Mouse (Mus musculus) kidney, adult 8-10 months (tissue): ENCODE data around the gene Rph3al.

Source experiments
- DNase-seq, 2 experiments: peaks; one replicate each; pipeline ENCODE4 v3.0.0; 2022

Gene Rph3al

DNA sequence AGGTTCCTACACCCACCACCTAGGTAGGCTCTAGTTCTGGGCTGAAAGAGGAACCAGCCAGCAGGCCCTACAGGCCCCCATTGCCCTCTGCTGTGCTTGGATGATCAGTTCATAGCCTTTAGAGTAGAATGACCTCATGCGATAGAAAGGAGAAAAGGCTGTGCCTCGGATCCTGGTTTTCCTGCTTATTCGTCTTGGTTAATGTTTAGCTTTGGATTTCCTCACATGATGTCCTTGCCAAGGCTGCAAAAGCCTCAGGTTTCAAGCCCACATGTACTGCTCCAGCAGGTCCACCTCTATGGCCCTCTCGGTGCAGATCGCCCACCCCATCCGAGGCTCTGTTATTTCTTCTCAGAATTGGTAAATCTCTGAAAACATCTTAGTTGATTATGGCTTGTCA is 33.2 kb downstream of the Rph3al start:
- DNase-seq, result peak; percentile 79 to 94

- DNase-seq, result peak in 1 of 2 experiments; percentile 42
These were observed 33.7 kb downstream of the Rph3al start for GRCm38 (mm10) chr11:75904501-75904900.

DNA sequence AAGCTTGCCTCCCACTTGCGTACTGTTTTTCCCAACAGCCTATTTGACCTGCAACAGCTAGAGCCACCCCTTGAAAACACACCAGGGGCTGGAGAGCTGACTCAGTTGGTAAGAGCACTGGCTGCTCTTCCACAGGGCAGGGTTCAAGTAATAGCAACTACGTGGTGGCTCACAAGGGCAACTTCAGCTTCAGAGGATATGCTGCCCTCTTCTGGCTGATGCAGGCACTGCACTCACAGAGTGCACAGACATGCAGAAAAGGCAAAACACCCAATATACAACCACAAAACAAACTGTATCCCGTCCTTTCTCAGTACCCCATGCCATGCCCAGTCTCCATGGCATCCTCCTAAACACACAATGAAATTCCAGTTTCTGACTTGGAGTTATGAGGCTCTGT is 34.7 kb downstream of the Rph3al start:
- peak in 1 of 2 experiments; percentile 54 for DNase-seq

- DNase-seq, result no peak
These were observed 36.9 kb downstream of the Rph3al start for GRCm38 (mm10) chr11:75901339-75901738.

- DNase-seq, result no peak
These were observed 38.6 kb downstream of the Rph3al start for GRCm38 (mm10) chr11:75899676-75900075.

DNA sequence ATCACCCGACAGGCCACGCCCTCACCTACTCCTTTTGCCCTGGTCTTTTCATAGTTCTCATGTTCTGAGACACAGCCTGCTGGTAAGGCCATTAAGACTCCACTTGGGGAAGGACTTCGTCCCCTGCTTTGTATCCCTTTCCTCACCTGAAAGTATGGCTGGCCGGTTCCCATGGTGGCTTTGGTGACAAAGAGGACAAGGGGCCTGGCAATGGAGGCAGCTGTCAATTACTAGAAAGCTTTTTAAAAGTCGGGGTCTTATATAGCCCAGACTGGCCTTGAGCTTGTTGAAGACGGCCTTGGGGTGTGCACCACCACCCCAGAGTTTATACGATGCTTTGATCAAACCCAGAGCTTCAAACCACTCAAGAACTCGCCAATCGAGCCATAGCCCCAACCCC is 39.7 kb downstream of the Rph3al start:
- no peak for DNase-seq

GRCm38 (mm10) chr11:75894791-75895420 is 43.3 kb downstream of the Rph3al start:
- no peak for DNase-seq

DNA sequence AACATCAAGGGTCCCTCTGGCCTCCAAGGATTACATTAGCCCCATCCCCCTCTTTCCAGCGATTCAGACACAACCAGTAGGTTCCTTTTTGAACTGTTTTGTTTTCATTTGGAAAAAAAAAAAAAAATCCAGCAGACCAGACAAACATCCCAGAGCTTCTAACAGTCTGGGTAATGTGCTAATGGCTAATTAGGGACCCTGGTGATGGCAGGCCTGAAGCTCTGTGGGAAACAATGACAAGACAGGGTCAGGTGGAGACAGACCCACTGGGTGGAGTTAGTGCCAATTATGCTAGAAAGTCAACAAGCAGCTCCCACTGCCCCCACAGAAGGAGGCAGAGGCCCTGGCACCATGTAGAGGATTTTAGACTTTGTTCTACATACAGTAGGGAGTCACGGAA is 44.3 kb downstream of the Rph3al start:
- no peak for DNase-seq

DNA sequence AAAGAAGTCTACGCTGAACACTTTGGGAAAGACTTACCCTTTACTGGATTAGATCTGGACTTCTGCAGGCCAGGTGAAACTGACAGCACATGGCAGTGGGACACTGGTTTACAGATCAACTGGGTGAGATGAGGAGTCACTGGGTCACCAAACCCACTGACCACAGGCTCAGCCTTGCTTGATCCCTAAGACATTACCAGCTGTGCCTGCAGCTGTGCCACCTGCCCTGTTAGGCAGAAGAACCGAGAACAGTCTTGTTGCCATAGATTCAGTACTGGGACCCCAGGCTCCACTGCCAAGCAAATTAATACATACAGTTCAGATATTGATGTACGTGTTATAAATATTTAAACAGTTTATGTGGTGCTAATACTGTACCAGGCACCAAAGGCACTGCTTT is 50.9 kb downstream of the Rph3al start:
- no peak for DNase-seq

- no peak for DNase-seq
These were observed 57.0 kb downstream of the Rph3al start for GRCm38 (mm10) chr11:75881234-75881633.

DNA sequence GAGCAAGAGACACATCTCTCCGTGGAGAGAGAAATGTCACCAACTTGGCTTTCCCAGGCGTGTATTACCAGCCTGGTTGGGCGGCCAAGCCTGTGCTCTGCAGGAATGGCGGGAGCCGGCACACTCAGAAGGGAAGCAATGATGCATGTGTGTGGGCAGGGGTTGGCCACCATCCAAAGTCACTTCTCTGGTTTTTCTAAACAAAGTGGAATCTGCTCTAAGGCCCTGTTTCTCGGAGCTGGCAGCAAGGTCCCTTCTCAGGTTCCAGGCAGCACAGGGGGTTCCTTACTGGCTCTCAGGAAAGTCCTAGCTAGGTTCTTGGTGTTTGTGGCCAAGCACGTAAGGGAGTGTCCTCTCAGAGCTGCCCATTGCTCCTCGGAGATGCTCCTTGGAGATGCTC is 58.2 kb downstream of the Rph3al start:
- DNase-seq, result peak; percentile 28

DNA sequence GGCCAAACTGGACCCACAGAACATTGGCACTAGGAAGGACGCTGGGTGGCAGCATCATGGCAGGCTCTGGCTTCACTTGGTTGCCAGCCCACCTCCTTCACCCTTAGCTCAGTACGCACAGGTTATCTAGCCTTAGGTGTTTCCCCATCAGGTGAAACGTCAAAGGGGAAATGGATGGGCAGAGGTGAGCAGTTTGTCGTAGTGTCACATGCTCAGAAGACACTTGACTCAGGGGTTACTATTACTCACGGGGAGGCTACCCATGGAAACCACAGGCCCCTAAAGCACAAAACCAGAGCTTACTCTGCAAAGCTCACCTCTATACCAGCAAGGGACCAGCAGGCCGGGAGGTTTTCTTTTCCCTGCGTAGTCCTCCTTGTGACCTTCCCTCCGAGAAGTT is 59.8 kb downstream of the Rph3al start:
- DNase-seq, result no peak

GRCm38 (mm10) chr11:75876043-75876780 is 62.0 kb downstream of the Rph3al start:
- no peak for DNase-seq

- no peak for DNase-seq
These were observed 66.5 kb downstream of the Rph3al start for GRCm38 (mm10) chr11:75871688-75872087.

GRCm38 (mm10) chr11:75870947-75871346 is 67.3 kb downstream of the Rph3al start:
- DNase-seq, result no peak

- no peak for DNase-seq
These were observed 67.8 kb downstream of the Rph3al start for GRCm38 (mm10) chr11:75870386-75870785.

DNA sequence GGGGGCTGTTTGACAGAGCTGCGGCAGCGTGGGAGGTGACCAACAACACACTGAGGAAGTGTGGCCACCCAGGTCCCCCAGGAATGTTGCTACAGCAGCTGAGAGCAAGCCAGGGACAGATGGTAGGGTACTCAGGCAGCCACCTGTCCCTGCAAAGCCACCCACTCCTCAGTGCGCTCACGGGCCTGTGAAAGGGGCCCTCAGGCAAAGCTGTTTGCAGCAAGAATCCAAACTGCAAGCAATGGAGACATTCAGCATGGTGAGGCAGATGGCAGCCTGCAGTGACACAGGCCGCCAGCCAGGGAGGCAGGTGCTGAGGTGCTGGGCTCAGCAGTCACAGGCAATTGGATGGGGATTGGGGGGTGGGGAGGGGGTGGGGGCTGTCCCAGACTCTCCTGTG is 68.3 kb downstream of the Rph3al start:
- no peak for DNase-seq

DNA sequence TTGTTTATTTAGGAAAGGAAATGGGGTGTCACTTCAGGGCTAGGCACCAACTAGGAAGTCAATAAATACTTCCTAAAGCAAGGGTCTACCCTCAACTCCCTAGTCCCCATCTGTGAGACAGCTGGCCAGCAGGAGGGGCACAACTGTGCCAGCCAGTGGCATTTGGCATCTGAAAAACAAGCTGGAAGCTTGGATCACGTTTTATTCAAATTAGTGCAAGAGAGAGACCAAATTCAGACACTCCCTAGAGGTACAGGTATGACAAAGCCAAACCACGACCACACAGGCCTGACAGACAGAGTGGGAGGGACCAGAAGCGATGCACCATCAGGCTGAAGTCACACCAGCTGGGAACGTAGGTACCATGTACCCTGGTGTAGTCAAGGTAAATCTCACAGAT is 71.4 kb downstream of the Rph3al start:
- no peak for DNase-seq

- no peak for DNase-seq
These were observed 72.4 kb downstream of the Rph3al start for GRCm38 (mm10) chr11:75865859-75866258.

DNA sequence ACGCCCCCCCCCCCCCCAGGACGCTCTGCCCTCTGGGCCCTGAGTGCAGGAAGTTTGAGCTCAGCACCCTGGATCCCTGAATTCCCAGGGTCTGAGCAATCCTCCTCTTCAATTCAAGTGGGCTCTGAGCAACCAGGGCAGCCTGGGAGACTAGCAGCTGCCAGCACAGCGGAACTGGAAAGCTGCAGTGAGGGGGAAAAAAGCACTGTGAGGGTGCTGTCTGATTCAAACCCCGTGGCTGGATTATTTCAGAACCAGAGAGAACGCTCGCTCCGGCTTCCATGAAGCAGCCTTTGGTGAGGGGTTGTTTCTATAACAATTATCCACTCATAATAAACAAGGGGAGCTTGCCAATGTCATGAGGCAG is 73.0 kb downstream of the Rph3al start:
- no peak for DNase-seq

DNA sequence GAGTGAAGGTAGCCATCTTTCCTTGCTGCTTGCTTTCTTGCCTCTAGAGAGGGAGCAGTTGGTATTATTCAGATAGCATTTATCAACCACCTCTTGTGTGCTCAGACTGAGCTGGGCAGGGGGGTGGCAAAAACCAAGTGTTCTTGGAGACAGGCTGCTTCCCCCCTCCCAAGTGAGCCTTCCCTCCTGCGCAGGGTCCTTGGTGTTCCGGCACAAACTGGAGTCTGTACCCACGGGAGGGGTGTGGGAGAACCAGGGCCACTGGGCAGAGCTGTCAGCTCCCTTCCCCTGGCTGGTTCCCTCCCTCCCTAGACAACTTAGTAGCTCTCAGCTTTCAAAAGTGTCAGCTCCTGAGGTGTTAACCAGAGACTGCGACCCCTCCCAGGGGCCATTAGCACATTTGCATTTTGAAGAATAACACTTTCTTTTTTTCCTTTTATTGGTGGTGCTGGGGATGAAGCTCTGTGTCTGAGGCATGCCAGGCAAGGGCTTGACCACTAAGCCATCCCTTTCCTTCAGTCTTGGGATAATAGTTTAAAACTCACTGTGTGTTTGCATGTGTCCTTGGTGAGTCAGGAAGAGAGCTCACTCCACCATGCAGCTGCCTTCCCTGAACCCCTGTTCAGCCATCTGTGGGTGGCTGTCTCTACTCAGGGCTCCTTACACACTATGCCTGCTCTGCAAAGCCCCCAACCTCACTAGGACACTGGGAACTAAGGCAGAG is 73.5 kb downstream of the Rph3al start:
- DNase-seq, result no peak

GRCm38 (mm10) chr11:75862466-75862865 is 75.8 kb downstream of the Rph3al start:
- no peak for DNase-seq

- no peak for DNase-seq
These were observed 76.6 kb downstream of the Rph3al start for GRCm38 (mm10) chr11:75861653-75862052.

DNA sequence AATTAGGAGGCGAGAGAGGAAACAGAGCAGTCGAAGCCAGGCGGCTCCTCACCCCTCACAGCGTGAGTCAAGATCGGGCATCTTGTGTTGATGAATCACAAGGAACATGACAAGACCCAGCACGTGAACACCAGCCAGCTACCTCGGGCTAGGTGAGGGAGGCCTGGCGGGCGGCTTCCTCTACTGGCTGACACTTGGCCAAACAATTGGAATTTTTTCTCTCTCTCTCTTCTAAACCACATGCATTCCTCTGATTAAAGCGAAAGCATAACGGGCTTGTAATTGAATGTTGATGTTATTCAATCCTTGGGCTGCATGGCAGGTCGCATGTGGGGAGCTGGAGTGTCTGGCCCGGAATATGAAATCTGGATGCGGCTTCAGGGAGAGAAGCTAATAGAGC is 77.0 kb downstream of the Rph3al start:
- DNase-seq, result no peak
